Mouse (Mus musculus) lung, adult 2 months (tissue): ENCODE measurements around the gene Osgin1. TPM values are rescaled to one million over a fixed set of nuclear protein-coding genes. Genes with fewer than 3 reads are reported as not detected.
A peak's percentile ranks its signal among the peaks of the same experiment; 100 is the strongest.

ENCODE experiments used
- DNase-seq: peaks from one replicate; pipeline ENCODE4 v3.0.0; 2022
- H3K4me1 ChIP-seq: fragments of 200-500 bp; 2 replicates; pipeline ENCODE4 v1.6.1; 2011; ENCODE audit warnings: low read length; ENCODE audit not compliant: control insufficient read depth, insufficient read depth
- H3K4me3 ChIP-seq: fragments of 200-500 bp; replicated peaks from 2 replicates; pipeline ENCODE3; 2011; ENCODE audit warnings: low read depth, mild to moderate bottlenecking, control low read depth, low read length; ENCODE audit errors: extremely low read depth
- CTCF ChIP-seq: fragments of 200-500 bp; IDR thresholded peaks from 2 replicates; pipeline ENCODE4 v1.5.1; 2011; ENCODE audit warnings: mild to moderate bottlenecking, low read length, control low read depth; ENCODE audit not compliant: insufficient read depth
- POLR2A ChIP-seq: fragments of 200-500 bp; IDR thresholded peaks from 2 replicates; pipeline ENCODE4 v1.6.1; 2011; ENCODE audit warnings: low read depth, mild to moderate bottlenecking, control low read depth, low read length, borderline replicate concordance; ENCODE audit errors: extremely low read depth
- WGBS: fragments of 180-500 bp; shearing (Covaris S2); methylation state at CpG from one replicate; pipeline ENCODE4 v1.1.7; 2018; 5-methylcytosine and 5-hydroxymethylcytosine counted together
- polyA plus RNA-seq: library from polyadenylated mRNA; depleted of rRNA; stranded (reverse); fragments of >200 nt; gene quantifications from 2 replicates; pipeline ENCODE4 v1.2.3, GENCODE M21; 2012

The Osgin1 gene
- polyA plus RNA-seq, 1 experiment = 48.8 TPM

DNA sequence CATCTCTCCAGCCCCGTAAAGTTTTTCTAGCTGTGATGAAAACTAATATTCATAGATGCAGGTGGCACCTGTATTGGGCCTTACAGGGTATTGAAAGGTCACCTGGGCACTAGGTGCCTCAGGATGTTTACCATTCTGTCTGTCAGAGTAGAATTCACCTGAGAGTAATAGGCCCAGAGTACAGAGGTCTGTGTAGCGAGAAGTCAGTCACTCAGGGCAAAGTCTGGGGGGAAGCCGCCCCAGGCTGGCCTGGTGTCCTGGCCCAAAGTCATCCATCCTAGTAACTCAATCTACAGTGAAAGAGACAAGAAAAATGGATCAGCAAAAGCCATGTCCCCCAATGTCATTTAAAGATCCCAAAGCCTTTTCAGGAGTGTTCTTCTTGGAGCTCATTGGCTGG is 33.0 kb upstream of the Osgin1 start:
- DNase-seq = no peak
- peaks cover 2% of the 10 kb centered on the region for H3K4me1 ChIP-seq
- no peak overlapping the region for H3K4me3 ChIP-seq
- 86% methylated on average over 3 of the region's 3 CpGs for WGBS
- TF ChIP-seq POLR2A (no peak), CTCF (no peak)

DNA sequence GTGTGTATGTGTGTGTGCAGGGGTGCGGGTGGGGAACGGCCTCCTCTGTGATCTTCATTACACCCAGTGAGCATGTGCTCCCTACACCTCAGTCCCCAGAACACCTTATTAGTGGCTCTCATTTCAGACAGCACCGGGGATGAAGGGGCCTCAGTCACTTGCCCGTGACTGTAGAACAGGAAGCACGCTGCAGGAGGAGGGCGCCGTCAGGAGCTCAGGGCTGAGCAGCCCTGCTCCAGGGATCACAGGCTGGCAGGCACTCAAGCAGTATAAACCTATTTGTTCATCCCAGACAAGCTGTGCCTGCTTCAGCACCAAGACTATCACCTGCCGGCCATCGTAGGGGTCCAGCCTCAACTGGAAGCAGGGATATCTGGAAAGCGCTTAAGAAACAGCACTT is 30.0 kb upstream of the Osgin1 start:
- DNase-seq = no peak

DNA sequence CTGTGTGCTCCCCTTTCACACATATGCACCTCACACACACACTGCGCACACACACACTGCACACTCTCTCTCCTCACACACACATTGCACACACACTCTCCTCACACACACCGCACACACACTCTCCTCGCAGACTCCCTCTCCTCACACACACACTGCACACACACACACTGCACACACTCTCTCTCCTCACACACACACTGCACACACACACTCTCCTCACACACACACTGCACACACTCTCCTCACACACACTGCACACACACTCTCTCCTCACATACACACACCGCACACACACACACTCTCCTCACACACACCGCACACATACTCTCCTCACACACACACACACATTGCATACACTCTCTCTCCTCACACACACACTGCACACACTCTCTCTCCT is 29.3 kb upstream of the Osgin1 start:
- TF ChIP-seq CTCF (no peak), POLR2A (no peak)
- 90% methylated on average over 5 of the region's 5 CpGs for WGBS

More for the DNA sequence above, 30.0 kb upstream of the Osgin1 start:
- no peak for TF ChIP-seq CTCF
- TF ChIP-seq POLR2A = no peak
- no peaks in the 10 kb centered on the region for H3K4me1 ChIP-seq
- WGBS = 73% methylated on average over 10 of the region's 10 CpGs
- H3K4me3 ChIP-seq = no peak overlapping the region

DNA sequence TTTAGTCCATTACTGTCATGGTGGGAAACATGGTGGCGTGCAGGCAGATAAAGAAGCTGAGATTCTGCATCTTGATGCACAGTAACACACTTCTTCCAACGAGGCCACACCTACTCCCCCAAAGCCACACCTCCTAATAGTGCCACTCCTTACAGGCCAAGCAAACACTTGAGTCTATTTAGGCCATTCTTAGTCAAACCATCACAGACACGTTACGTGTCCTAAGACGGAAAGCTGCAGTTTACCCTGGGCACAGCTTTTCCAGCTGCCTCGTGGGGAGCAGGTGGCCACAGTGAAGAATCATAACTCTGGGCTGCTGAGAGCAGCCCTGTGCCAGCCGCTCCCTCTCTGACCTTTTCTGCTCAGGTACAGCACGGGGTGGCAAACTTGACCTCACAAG is 25.6 kb upstream of the Osgin1 start:
- WGBS = 64% methylated on average over 8 of the region's 8 CpGs
- TF ChIP-seq POLR2A (no peak), CTCF (no peak)
- DNase-seq = no peak
- Histone ChIP-seq H3K4me1 (peaks cover 3% of the 10 kb centered on the region; the same call in 1 of the 2 replicates), H3K4me3 (no peak overlapping the region)

More for the DNA sequence above, 29.3 kb upstream of the Osgin1 start:
- no peak overlapping the region for H3K4me3 ChIP-seq
- no peak for DNase-seq
- H3K4me1 ChIP-seq = no peaks in the 10 kb centered on the region

DNA sequence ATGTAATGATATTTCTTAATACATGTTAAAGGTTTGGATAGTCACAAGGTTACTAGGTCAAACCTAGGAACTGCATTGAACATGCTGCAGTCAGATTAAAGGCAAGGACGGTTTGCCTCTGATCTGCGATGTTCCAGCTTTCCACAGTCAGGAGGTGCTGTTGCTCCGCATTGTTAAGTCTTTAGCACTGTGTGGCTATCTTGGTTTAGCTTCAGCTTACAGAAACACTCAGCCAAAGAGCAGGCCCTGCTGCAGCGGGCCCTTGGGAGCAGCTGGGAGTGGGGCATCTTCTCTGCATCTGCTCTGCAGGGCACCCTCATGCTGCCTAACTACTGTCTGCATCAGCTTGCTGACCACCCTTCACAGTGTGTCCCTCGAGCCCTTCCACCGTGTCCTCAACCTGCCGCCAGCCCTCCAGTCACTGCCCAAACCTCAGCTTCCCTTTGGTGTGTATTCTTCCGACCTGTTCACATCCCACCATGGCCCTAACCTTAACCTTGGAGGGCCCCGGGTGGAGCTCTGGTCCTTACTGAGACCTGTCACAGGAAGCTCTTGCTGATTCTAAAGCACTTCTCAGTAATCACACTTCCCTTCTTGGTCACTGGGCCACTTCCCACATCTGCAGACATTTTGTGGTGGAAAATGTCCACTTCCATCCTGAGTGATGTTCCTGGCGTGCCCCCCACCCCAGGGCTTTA is 21.7 kb upstream of the Osgin1 start:
- Histone ChIP-seq H3K4me1 (peaks cover 3% of the 10 kb centered on the region; the same call in 1 of the 2 replicates), H3K4me3 (no peak overlapping the region)
- 56% methylated on average over 10 of the region's 10 CpGs for WGBS
- TF ChIP-seq CTCF (0 out of 2 replicates have a peak, but pooled peaks have one; percentile 0), POLR2A (no peak)
- DNase-seq = no peak

DNA sequence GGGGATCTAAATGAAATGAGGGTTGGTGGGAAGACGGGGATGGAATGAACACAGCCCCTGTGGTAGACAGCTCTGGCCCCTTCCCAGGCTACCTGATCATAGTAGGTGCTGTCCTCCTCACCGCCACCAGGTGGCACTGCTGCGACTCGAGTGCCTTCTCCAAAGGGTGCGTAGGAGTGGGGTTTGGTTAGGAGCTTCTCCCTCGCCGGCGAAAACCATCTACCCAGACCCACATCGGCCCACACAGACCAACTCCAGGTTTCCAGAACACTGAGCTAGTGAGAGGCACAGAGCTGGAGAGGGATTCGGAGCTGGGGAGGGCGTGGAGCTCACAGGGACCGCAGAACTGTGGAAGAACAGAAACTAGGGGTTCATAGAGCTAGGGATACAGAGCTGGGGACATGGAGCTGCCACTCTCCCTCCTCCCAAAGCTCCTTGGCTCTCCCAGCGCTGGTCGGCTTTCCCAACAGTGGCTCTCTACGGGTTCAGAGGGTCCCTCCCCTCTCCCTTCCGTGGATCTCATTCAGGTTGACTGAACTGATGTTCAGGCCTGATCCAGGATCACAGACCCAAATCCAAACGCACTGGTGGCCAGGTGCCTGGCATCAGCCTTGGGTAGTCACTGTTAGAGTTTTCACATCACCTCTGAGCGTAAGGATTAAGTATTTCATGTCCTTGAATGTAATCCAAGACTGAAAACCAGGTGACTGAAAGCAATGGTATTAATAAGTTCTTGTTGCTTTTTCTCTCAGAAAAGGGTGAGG is 21.0 kb upstream of the Osgin1 start:
- WGBS = 16% methylated on average over 18 of the region's 18 CpGs
- Histone ChIP-seq H3K4me3 (peak overlapping the region; percentile 15), H3K4me1 (peaks cover 3% of the 10 kb centered on the region; the same call in 1 of the 2 replicates)
- DNase-seq = peak; percentile 73
- TF ChIP-seq POLR2A (no peak), CTCF (peak; percentile 97)

DNA sequence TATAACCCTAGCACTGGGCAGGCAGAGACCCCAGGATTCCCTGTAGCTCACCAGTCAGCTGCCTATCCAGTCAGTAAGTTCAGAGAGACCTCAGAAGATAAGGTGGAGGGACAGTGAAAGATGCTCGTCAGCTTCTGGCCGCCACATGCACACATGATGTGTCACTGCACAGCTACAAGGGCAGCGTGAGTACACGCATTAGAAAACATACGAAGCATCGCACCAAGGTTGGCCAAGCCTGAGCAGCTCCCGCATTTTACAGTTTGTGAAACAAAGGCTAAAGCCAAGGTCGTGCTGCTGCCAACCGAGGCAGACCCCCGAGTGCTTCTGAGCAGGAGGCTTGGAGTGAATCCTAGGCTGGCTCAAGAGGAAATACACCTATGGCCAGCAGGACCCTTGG is 20.3 kb upstream of the Osgin1 start:
- DNase-seq = no peak
- H3K4me3 ChIP-seq = no peak overlapping the region
- H3K4me1 ChIP-seq = peaks cover 3% of the 10 kb centered on the region; the same call in 1 of the 2 replicates
- no peak for TF ChIP-seq CTCF
- no peak for TF ChIP-seq POLR2A
- 90% methylated on average over 10 of the region's 10 CpGs for WGBS

DNA sequence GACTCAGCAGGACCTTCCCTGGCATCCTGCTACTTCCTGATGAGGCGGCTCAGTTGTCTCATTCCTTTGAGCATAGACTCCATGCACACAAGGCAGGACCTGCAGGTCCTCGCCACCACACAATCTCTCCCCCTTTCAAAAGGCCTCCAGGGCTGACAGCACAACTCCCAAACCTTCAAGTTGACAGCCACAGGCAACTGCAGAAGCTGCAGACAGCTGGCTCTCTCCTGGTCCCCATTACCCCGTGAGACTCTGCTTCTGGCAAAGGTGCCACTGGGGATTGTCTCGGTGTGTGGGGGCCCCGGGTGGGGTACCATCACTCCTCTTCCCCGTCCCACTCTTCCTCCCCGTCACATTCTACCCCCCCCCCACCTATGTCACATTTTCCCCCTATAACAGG is 13.6 kb upstream of the Osgin1 start:
- H3K4me1 ChIP-seq = peaks cover 13% of the 10 kb centered on the region; the same call in 1 of the 2 replicates
- no peak overlapping the region for H3K4me3 ChIP-seq
- 70% methylated on average over 7 of the region's 7 CpGs for WGBS
- DNase-seq = no peak
- TF ChIP-seq CTCF (no peak), POLR2A (no peak)

DNA sequence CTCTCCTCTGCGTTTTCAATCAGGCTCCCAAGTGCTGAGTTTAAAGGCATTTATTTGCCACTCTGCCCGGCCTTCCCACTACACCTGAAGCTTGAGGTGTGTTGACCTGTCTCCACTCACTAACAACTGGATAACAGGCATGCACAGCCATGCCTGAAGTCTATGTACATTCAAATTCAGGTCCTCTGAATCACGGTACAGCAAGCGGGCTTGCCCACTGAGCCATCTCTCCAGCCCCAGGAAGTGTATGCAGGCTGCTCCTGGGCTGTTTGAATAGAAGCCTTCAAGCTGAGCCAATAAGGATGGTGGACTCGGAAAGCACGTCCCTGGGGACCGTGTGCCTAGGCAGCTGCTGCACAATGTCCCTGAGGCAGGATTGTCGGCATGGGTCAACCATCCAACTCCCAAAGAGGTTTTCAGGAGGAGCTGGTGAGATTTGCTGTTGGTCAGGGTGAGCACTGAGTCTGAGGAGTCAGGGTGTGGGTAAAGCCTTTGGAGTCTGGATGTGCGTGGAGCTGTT is 12.3 kb upstream of the Osgin1 start:
- WGBS = 52% methylated on average over 9 of the region's 9 CpGs

More for the DNA sequence above, 12.3 kb upstream of the Osgin1 start:
- TF ChIP-seq POLR2A (no peak), CTCF (no peak)
- Histone ChIP-seq H3K4me3 (no peak overlapping the region), H3K4me1 (peaks cover 22% of the 10 kb centered on the region; the same call in 1 of the 2 replicates)
- no peak for DNase-seq
